Mouse (Mus musculus) kidney, postnatal 0 days (tissue): ENCODE results near the gene Xpnpep1. TPM values are rescaled to one million over a fixed set of nuclear protein-coding genes. Genes with fewer than 3 reads are reported as not detected.
A peak's percentile ranks its signal among the peaks of the same experiment; 100 is the strongest.

Experiments used
- ATAC-seq: fragments of 200-750 bp; cut with Nextera tagmentation; replicated peaks from 2 replicates; pipeline ENCODE4 v1.8.0; 2017; ENCODE audit warnings: low read depth, moderate number of reproducible peaks, moderate TSS enrichment, moderate library complexity; ENCODE audit not compliant: low FRiP score
- DNase-seq: peaks from one replicate; pipeline ENCODE4 v3.0.0-alpha.2; 2016; ENCODE audit warnings: low spot score
- H3K27ac ChIP-seq: fragments of 300-500 bp; sonication (generic); 2 replicates; pipeline ENCODE4 v1.5.1; 2014; ENCODE audit warnings: mild to moderate bottlenecking
- H3K27me3 ChIP-seq: fragments of 300-500 bp; sonication (generic); 2 replicates; pipeline ENCODE4 v1.6.1; 2014; ENCODE audit warnings: low read length, mixed read lengths; ENCODE audit not compliant: insufficient read depth
- H3K36me3 ChIP-seq: fragments of 300-500 bp; sonication (generic); 2 replicates; pipeline ENCODE4 v1.6.1; 2014; ENCODE audit warnings: low read length, mixed read lengths; ENCODE audit not compliant: insufficient read depth
- H3K4me1 ChIP-seq: fragments of 300-500 bp; sonication (generic); replicated peaks from 2 replicates; pipeline ENCODE4 v1.6.1; 2014; ENCODE audit warnings: antibody characterized with exemption, low read length, mixed read lengths; ENCODE audit not compliant: insufficient read depth
- H3K4me2 ChIP-seq: fragments of 300-500 bp; sonication (generic); 2 replicates; pipeline ENCODE4 v1.6.1; 2014; ENCODE audit warnings: mild to moderate bottlenecking, low read length, moderate library complexity, mixed read lengths
- H3K4me3 ChIP-seq: fragments of 300-500 bp; sonication (generic); replicated peaks from 2 replicates; pipeline ENCODE4 v1.5.1; 2014; ENCODE audit warnings: low read depth, low read length
- H3K9ac ChIP-seq: fragments of 300-500 bp; sonication (generic); 2 replicates; pipeline ENCODE4 v1.6.1; 2014; ENCODE audit warnings: low read depth, low read length
- H3K9me3 ChIP-seq: fragments of 300-500 bp; sonication (generic); replicated peaks from 2 replicates; pipeline ENCODE4 v1.6.1; 2016; ENCODE audit warnings: low read length, inconsistent platforms, mixed read lengths
- CTCF ChIP-seq: IDR thresholded peaks from 2 replicates; pipeline ENCODE4 v1.5.1; 2016; ENCODE audit warnings: antibody characterized with exemption, low read depth, mild to moderate bottlenecking, moderate library complexity
- WGBS: fragments of 180-500 bp; shearing (Covaris S2); extraction: QIAGEN DNeasy Blood & Tissue Kit; methylation state at CpG from one replicate; pipeline ENCODE4 v1.1.7; 2014; 5-methylcytosine and 5-hydroxymethylcytosine counted together
- polyA plus RNA-seq: library from polyadenylated mRNA; unstranded; fragments of >200 nt; fragmentation: Nextera tagmentation; extraction: Ambion mirVana; gene quantifications from 2 replicates; pipeline ENCODE4 v1.2.1, GENCODE M21; 2015

The Xpnpep1 gene
- polyA plus RNA-seq, 1 experiment from 2014 or later, result 147 TPM

DNA sequence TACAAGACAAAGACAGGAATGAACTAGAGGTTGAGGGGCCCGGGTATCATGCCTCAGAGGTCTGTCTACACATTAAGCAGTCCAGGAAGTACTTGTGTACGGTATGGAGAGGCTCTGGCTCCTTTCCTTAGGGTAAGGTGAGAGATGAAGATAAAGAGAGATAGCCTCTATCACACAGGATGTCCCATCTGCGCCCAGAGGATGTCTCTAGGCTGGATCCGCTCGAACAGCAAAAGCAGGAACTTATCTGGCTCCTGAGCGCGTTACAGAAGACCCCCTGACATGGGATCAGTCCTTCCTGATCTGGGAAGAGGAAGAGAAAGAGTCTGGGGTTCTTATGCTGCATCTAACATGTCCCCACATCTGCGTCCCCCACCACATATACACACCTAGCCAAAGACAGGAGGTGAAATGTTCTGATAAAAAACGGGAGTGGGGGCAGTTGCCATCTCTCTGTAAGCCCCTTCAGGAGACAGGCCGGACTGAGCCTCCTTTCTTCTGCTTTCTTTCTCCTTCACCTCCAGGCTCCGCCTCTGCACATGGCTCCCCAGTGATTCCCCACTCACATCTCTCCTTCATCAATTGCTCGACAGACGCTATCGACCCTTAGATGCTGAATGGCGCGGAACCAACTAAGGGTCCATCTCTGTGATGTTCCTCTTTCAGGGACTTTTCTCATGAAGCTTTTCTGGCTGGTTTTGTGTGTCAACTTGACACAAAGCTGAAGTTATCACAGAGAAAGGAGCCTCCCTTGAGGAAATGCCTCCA is 19.5 kb upstream of the Xpnpep1 start:
- H3K27ac ChIP-seq, result peak overlapping the region; percentile 65
- H3K36me3 ChIP-seq, result no peaks in the 10 kb centered on the region
- H3K9ac ChIP-seq, result no peak overlapping the region
- DNase-seq, result no peak
- H3K4me2 ChIP-seq, result no peak overlapping the region
- WGBS, result 89% methylated on average over 16 of the region's 16 CpGs
- no peak for TF ChIP-seq CTCF
- no peak for ATAC-seq
- H3K27me3 ChIP-seq, result no peaks in the 10 kb centered on the region
- H3K4me1 ChIP-seq, result peaks cover 7% of the 10 kb centered on the region; the same call in 1 of the 2 replicates
- H3K4me3 ChIP-seq, result no peak overlapping the region
- H3K9me3 ChIP-seq, result no peaks in the 10 kb centered on the region

DNA sequence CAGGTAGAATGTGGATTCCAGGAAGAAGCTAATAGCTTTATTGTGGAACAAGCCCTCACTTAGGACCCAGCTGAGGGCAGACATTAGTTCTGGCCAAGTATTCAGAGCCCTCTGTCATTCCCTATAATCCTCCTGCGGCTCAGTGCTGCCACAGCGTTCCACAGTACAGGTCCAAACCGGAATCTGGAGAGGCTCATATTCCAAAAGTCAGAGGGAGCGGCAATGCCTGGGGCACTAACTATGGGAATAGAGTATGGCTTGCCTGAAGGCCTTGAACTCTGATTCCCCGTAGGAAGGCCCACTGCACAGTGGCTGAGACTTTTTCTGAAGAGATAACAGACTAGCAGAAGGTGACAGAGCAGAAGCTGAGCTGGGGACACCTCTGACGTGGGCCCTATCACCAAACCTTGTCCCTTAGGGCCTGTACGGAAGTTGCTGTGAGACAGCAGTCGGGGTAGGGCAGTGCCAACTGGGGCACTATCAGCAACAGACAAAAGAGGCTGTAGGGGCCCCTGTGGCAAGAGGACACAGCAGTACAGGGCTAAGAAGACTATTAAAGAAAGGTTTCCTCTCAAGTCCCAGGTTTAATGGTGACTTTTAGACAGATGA is 18.8 kb upstream of the Xpnpep1 start:
- DNase-seq, result peak; percentile 48
- peak overlapping the region; percentile 65 for H3K27ac ChIP-seq
- no peak overlapping the region for H3K4me2 ChIP-seq

GRCm38 (mm10) chr19:53057980-53058725 is 18.1 kb upstream of the Xpnpep1 start:
- Histone ChIP-seq H3K27ac (0 out of 2 replicates have a peak overlapping the region, but pooled peaks have one; percentile 65), H3K4me2 (no peak overlapping the region), H3K27me3 (no peaks in the 10 kb centered on the region), H3K36me3 (no peaks in the 10 kb centered on the region), H3K9me3 (no peaks in the 10 kb centered on the region), H3K9ac (no peak overlapping the region), H3K4me3 (no peak overlapping the region), H3K4me1 (peaks cover 7% of the 10 kb centered on the region; the same call in 1 of the 2 replicates)
- ATAC-seq (peak; percentile 73), DNase-seq (peak; percentile 58)
- WGBS, result 52% methylated on average over 16 of the region's 16 CpGs
- TF ChIP-seq CTCF, result no peak

More for the DNA sequence above, 18.8 kb upstream of the Xpnpep1 start:
- WGBS, result 58% methylated on average over 8 of the region's 8 CpGs
- no peaks in the 10 kb centered on the region for H3K27me3 ChIP-seq
- H3K4me1 ChIP-seq, result peaks cover 7% of the 10 kb centered on the region; the same call in 1 of the 2 replicates
- peak; percentile 72; the same call in 1 of the 2 replicates for ATAC-seq
- H3K36me3 ChIP-seq, result no peaks in the 10 kb centered on the region
- TF ChIP-seq CTCF, result no peak
- H3K9ac ChIP-seq, result no peak overlapping the region
- no peaks in the 10 kb centered on the region for H3K9me3 ChIP-seq
- H3K4me3 ChIP-seq, result no peak overlapping the region

DNA sequence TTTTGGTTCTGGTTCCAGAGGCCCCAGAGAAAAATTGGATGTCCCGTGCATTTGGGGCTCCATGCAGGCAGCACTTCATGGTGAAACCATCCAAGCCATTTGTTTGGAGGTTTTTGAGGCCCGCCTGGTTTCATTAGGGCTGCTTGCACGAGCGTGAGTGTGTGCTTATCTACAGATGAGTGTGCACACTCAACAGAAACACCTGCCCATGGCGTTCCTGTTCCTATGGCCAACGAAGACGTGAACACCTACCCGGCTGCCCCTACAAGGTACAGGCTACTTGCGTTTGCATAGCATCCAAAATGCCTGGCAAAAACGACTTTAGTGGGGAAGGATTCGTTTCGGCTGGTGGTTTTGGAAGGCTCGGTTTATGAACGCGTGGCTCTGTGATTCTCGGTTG is 13.3 kb upstream of the Xpnpep1 start:
- DNase-seq, result no peak
- 92% methylated on average over 16 of the region's 16 CpGs for WGBS
- no peak overlapping the region for H3K4me2 ChIP-seq
- H3K4me1 ChIP-seq, result no peaks in the 10 kb centered on the region; the same call in 1 of the 2 replicates
- no peak for ATAC-seq
- H3K9ac ChIP-seq, result no peak overlapping the region
- no peak for TF ChIP-seq CTCF
- H3K9me3 ChIP-seq, result no peaks in the 10 kb centered on the region
- H3K27me3 ChIP-seq, result no peaks in the 10 kb centered on the region
- H3K4me3 ChIP-seq, result no peak overlapping the region
- H3K36me3 ChIP-seq, result no peaks in the 10 kb centered on the region
- no peak overlapping the region for H3K27ac ChIP-seq

DNA sequence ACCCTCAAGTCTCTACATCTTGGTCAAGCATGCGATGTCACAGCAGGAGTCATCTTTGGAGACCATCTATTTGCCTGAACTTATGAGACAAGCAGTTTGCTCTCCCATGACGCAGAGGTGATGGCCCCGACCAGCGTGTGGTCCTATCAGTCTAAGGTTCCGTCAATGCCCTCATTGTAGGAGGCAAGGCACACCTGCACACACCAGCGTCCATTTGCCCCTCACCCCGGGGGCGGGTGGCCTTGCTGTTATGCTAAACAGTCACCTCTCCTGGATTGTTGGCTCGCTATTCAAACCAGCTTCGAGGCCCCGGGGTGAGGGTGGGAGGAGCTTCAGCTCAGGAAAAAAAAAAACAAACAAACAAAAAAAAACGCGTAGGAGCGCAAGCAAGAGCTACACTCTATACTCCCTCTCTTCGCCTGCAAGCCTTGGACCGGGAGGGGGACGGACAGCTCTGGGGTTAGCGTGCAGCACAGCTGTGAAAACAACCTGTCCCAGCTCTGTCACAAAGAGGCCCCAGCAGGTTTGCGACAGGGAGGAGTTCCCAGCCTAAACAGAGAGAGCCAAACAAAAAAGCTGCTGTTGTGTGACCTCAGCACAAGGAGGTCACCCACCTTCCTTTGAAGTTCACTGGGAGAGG is 12.1 kb upstream of the Xpnpep1 start:
- DNase-seq (peak; percentile 73), ATAC-seq (peak; percentile 84)
- no peak for TF ChIP-seq CTCF
- no peaks in the 10 kb centered on the region for H3K36me3 ChIP-seq
- 21% methylated on average over 19 of the region's 19 CpGs for WGBS
- no peaks in the 10 kb centered on the region for H3K9me3 ChIP-seq
- no peaks in the 10 kb centered on the region; the same call in 1 of the 2 replicates for H3K4me1 ChIP-seq
- H3K4me3 ChIP-seq, result no peak overlapping the region
- H3K9ac ChIP-seq, result no peak overlapping the region
- no peak overlapping the region for H3K27ac ChIP-seq
- H3K4me2 ChIP-seq, result peak overlapping the region; percentile 28; the same call in 1 of the 2 replicates
- no peaks in the 10 kb centered on the region for H3K27me3 ChIP-seq
